Mouse (Mus musculus) lung, adult 2 months (tissue): Measurements from ENCODE around the gene Gm49318.

Source experiments
- CTCF ChIP-seq: fragments of 200-500 bp; IDR thresholded peaks from 2 replicates; pipeline ENCODE4 v1.5.1; 2011; ENCODE audit warnings: mild to moderate bottlenecking, low read length, control low read depth; ENCODE audit not compliant: insufficient read depth
- POLR2A ChIP-seq: fragments of 200-500 bp; IDR thresholded peaks from 2 replicates; pipeline ENCODE4 v1.6.1; 2011; ENCODE audit warnings: low read depth, mild to moderate bottlenecking, control low read depth, low read length, borderline replicate concordance; ENCODE audit errors: extremely low read depth

DNA sequence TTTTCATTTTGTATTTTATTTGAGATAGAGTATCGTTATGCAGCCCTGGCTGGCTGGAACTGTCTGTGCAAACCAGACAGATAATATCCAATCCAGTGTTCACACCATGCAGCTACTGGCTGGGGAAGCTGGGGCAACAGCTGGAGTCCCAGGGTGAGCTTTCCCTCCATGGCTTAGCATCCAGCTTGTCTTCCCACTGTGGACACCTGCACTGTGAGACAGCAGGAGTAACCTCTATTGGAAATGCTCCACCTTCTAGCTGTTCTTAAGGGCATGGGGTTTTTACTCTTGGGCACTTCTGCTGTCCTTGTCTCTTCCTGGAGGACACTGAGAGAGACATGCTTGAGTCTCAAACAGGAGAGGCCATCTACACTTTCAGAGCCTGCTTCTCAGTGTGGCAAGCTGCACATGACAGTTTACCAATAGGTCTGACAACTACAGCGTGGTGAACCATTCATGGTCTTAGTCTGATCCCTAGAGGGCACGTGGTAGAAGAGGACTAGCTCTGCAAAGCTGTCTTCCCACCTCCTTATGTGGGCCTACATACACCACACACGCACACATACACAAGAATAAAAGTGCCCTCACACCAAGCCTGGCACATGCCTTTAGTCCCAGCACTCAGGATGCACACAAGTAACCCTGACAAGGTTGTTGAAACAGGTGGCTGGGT, 1.0 kb downstream of the Gm49318 start:
- no peak for TF ChIP-seq CTCF
- no peak for TF ChIP-seq POLR2A
